ENCODE assay signal across 22 mouse cellular contexts in genomic region chr4:27117978-27118377, GRCm38 (mm10).
A peak's percentile ranks its signal among the peaks of the same experiment; 100 is the strongest.
DNase-seq lines count a peak whose midpoint lies in the region; ATAC-seq lines count a peak whose summit lies in the region.
"Had no signal": no experiment of that assay in that cellular context is flagged by ENCODE, and none has a peak within 500 bp of the region (broad histone marks: within the 10 kb centered on the region; RNA-seq: fewer than 3 reads in every experiment).

No protein-coding gene starts in this region.

- peak; percentile 82 for ATAC-seq in frontal cortex, adult (ENCODE audit: low TSS enrichment)
- ATAC-seq: hindbrain, embryonic 16.5 days; intestine, embryonic 15.5 days; liver, embryonic 12.5 days; midbrain, embryonic 16.5 days; Patski had no signal

- DNase-seq in frontal cortex, postnatal 14 days (ENCODE audit: low spot score in 2 of 2): no peak
- DNase-seq in layer of hippocampus, adult 9-11 months: peak; percentile 16
- no peak for DNase-seq in layer of hippocampus, postnatal 25 days (ENCODE audit: extremely low spot score in 1 of 2, low spot score in 1 of 2)
- DNase-seq in brain, adult 2 months (ENCODE audit: low read depth, low spot score): peak; percentile 55
- DNase-seq in brain, embryonic 18.5 days (ENCODE audit: low read depth, low spot score): peak; percentile 6
- no peak for DNase-seq in cerebellum, postnatal 36 days
- DNase-seq: adrenal gland, adult 2 months; B cell, adult 2 months; cerebellum, adult 8-10 months; kidney, adult 8-10 months; kidney, postnatal 14 days; lung, adult 18-20 months; lung, postnatal 10 days; retina, postnatal 1 day; spleen, adult 18-20 months; thymus, postnatal 14 days had no signal

Comparison
In these comparisons a context has a peak if more than half of its experiments do, and no peak if none do; other contexts are left out.
1. DNase-seq: peak in layer of hippocampus, adult 9-11 months (single experiment), brain, adult 2 months (single experiment) and brain, embryonic 18.5 days (single experiment); none in frontal cortex, postnatal 14 days (0 of 2), layer of hippocampus, postnatal 25 days (0 of 2) and cerebellum, postnatal 36 days (0 of 2).